Mouse (Mus musculus) intestine, embryonic 16.5 days (tissue): ENCODE measurements around the gene Ttll11. TPM values are rescaled to one million over a fixed set of nuclear protein-coding genes. Genes with fewer than 3 reads are reported as not detected.
A peak's percentile ranks its signal among the peaks of the same experiment; 100 is the strongest.

Experiments used
- ATAC-seq: fragments of 200-750 bp; cut with Nextera tagmentation; 2 replicates; pipeline ENCODE4 v1.8.0; 2017; ENCODE audit warnings: moderate TSS enrichment, moderate library complexity
- H3K27ac ChIP-seq: fragments of 300-500 bp; sonication (generic); 2 replicates; pipeline ENCODE4 v1.5.1; 2014; ENCODE audit warnings: mild to moderate bottlenecking, low read length
- H3K27me3 ChIP-seq: fragments of 300-500 bp; sonication (generic); replicated peaks from 2 replicates; pipeline ENCODE4 v1.6.1; 2014; ENCODE audit warnings: low read length, control low read depth, mixed read lengths; ENCODE audit not compliant: control insufficient read depth, insufficient read depth
- H3K36me3 ChIP-seq: fragments of 300-500 bp; sonication (generic); 2 replicates; pipeline ENCODE4 v1.6.1; 2014; ENCODE audit warnings: low read length, control low read depth; ENCODE audit not compliant: control insufficient read depth, insufficient read depth
- H3K4me1 ChIP-seq: fragments of 300-500 bp; sonication (generic); 2 replicates; pipeline ENCODE4 v1.6.1; 2014; ENCODE audit warnings: low read length, control low read depth, mixed read lengths; ENCODE audit not compliant: control insufficient read depth, insufficient read depth
- H3K4me2 ChIP-seq: fragments of 300-500 bp; sonication (generic); 2 replicates; pipeline ENCODE4 v1.6.1; 2014; ENCODE audit warnings: low read depth, low read length, control low read depth
- H3K4me3 ChIP-seq: fragments of 300-500 bp; sonication (generic); 2 replicates; pipeline ENCODE4 v1.5.1; 2014; ENCODE audit warnings: mild to moderate bottlenecking, low read length
- H3K9ac ChIP-seq: fragments of 300-500 bp; sonication (generic); 2 replicates; pipeline ENCODE4 v1.6.1; 2014; ENCODE audit warnings: low read depth, low read length
- H3K9me3 ChIP-seq: fragments of 300-500 bp; sonication (generic); 2 replicates; pipeline ENCODE4 v1.6.1; 2016; ENCODE audit warnings: low read length, control low read depth; ENCODE audit not compliant: control insufficient read depth
- WGBS: fragments of 180-500 bp; shearing (Covaris S2); extraction: QIAGEN DNeasy Blood & Tissue Kit; methylation state at CpG from one replicate; pipeline ENCODE4 v1.1.7; 2014; 5-methylcytosine and 5-hydroxymethylcytosine counted together
- polyA plus RNA-seq: library from polyadenylated mRNA; unstranded; fragments of >200 nt; fragmentation: Nextera tagmentation; extraction: Ambion mirVana; gene quantifications from 2 replicates; pipeline ENCODE4 v1.2.1, GENCODE M21; 2015

The Ttll11 gene
- polyA plus RNA-seq, 1 experiment from 2014 or later: 0.10 TPM

- no peaks in the 10 kb centered on the region for H3K9me3 ChIP-seq
- H3K36me3 ChIP-seq: peaks cover 38% of the 10 kb centered on the region
- WGBS: 89% methylated on average over 3 of the region's 3 CpGs
- ATAC-seq: no peak
- H3K4me3 ChIP-seq: no peak overlapping the region
- no peaks in the 10 kb centered on the region for H3K4me1 ChIP-seq
- H3K9ac ChIP-seq: no peak overlapping the region
- no peak overlapping the region for H3K4me2 ChIP-seq
- no peak overlapping the region for H3K27ac ChIP-seq
- no peaks in the 10 kb centered on the region for H3K27me3 ChIP-seq
Measured at GRCm38 (mm10) chr2:35715485-35715884, 264.2 kb downstream of the Ttll11 start.

GRCm38 (mm10) chr2:35714742-35715167 is 265.0 kb downstream of the Ttll11 start:
- Histone ChIP-seq H3K27ac (no peak overlapping the region), H3K9me3 (no peaks in the 10 kb centered on the region), H3K4me3 (no peak overlapping the region), H3K9ac (no peak overlapping the region), H3K4me1 (no peaks in the 10 kb centered on the region), H3K27me3 (no peaks in the 10 kb centered on the region), H3K36me3 (peaks cover 40% of the 10 kb centered on the region), H3K4me2 (no peak overlapping the region)
- ATAC-seq: peak; percentile 15; the same call in 1 of the 2 replicates
- WGBS: 50% methylated on average over 8 of the region's 8 CpGs

GRCm38 (mm10) chr2:35713460-35713859 is 266.3 kb downstream of the Ttll11 start:
- Histone ChIP-seq H3K27ac (no peak overlapping the region), H3K27me3 (no peaks in the 10 kb centered on the region), H3K4me3 (no peak overlapping the region), H3K9ac (no peak overlapping the region), H3K4me1 (no peaks in the 10 kb centered on the region), H3K4me2 (no peak overlapping the region), H3K36me3 (peaks cover 41% of the 10 kb centered on the region), H3K9me3 (no peaks in the 10 kb centered on the region)
- 76% methylated on average over 7 of the region's 7 CpGs for whole genome bisulfite sequencing
- no peak for ATAC-seq

- H3K4me3 ChIP-seq: no peak overlapping the region
Measured at GRCm38 (mm10) chr2:35712611-35713010, 267.1 kb downstream of the Ttll11 start.

GRCm38 (mm10) chr2:35703241-35703640 is 276.5 kb downstream of the Ttll11 start:
- H3K27ac ChIP-seq: no peak overlapping the region
- no peak for ATAC-seq

More at GRCm38 (mm10) chr2:35712611-35713010, 267.1 kb downstream of the Ttll11 start:
- no peak for ATAC-seq
- H3K9me3 ChIP-seq: no peaks in the 10 kb centered on the region
- no peaks in the 10 kb centered on the region for H3K27me3 ChIP-seq
- no peak overlapping the region for H3K4me2 ChIP-seq
- H3K27ac ChIP-seq: no peak overlapping the region
- H3K9ac ChIP-seq: no peak overlapping the region
- 92% methylated on average over 5 of the region's 5 CpGs for WGBS
- H3K36me3 ChIP-seq: peaks cover 38% of the 10 kb centered on the region
- no peaks in the 10 kb centered on the region for H3K4me1 ChIP-seq

DNA sequence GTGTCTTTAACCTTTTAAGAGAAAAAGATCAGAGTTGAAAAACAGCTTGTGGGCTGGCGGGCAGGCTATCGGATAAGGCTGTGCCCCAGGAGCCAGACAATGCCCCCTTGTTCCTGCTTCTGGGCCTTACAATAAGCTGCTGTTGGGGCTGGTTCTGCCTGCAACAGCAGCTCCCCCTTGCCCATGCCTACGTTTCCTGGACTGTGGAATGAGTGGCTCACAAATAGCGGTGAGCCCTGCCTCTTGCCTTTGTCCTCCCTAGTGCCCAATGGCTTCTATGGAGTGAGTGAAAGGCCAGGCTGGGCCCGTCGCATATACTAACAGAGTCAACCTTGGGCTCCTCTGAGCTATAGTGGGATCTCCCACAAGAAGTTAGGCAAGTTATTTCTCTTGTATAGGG is 277.1 kb downstream of the Ttll11 start:
- H3K27me3 ChIP-seq: no peaks in the 10 kb centered on the region
- H3K27ac ChIP-seq: no peak overlapping the region
- peak; percentile 16 for ATAC-seq
- no peak overlapping the region for H3K9ac ChIP-seq
- H3K4me2 ChIP-seq: no peak overlapping the region
- peaks cover 18% of the 10 kb centered on the region for H3K4me1 ChIP-seq
- no peak overlapping the region for H3K4me3 ChIP-seq
- WGBS: 75% methylated on average over 6 of the region's 6 CpGs
- no peaks in the 10 kb centered on the region for H3K9me3 ChIP-seq
- H3K36me3 ChIP-seq: no peaks in the 10 kb centered on the region

More at GRCm38 (mm10) chr2:35703241-35703640, 276.5 kb downstream of the Ttll11 start:
- Histone ChIP-seq H3K36me3 (no peaks in the 10 kb centered on the region), H3K9ac (no peak overlapping the region), H3K9me3 (no peaks in the 10 kb centered on the region), H3K27me3 (no peaks in the 10 kb centered on the region), H3K4me1 (peaks cover 12% of the 10 kb centered on the region; the same call in 1 of the 2 replicates), H3K4me2 (no peak overlapping the region), H3K4me3 (no peak overlapping the region)
- WGBS: 81% methylated on average over 3 of the region's 3 CpGs

GRCm38 (mm10) chr2:35702001-35702400 is 277.7 kb downstream of the Ttll11 start:
- Histone ChIP-seq H3K9me3 (no peaks in the 10 kb centered on the region), H3K27ac (no peak overlapping the region), H3K9ac (no peak overlapping the region), H3K27me3 (no peaks in the 10 kb centered on the region), H3K4me3 (no peak overlapping the region), H3K4me2 (no peak overlapping the region), H3K36me3 (no peaks in the 10 kb centered on the region), H3K4me1 (peaks cover 21% of the 10 kb centered on the region)
- ATAC-seq: no peak
- 86% methylated on average over 7 of the region's 7 CpGs for WGBS

Other genes starting within 250 kb of the Ttll11 start
- 334 and 351 TPM in 2 replicates for gene Ndufa8, start 69.5 kb upstream of the Ttll11 start, polyA plus RNA-seq
- gene Morn5, start 69.5 kb upstream of the Ttll11 start, polyA plus RNA-seq: 0.26 TPM in 1 of 2 replicates, not detected in the other
- 0.98 TPM in 2 replicates for gene Lhx6, start 125.5 kb upstream of the Ttll11 start, polyA plus RNA-seq
- gene Mrrf, start 156.5 kb upstream of the Ttll11 start, polyA plus RNA-seq: 32.3 TPM in 2 replicates
- 45.4 and 49.3 TPM in 2 replicates for gene Rbm18, start 156.9 kb upstream of the Ttll11 start, polyA plus RNA-seq